10 mouse cellular contexts compared by ENCODE assay signal in the genomic region with DNA sequence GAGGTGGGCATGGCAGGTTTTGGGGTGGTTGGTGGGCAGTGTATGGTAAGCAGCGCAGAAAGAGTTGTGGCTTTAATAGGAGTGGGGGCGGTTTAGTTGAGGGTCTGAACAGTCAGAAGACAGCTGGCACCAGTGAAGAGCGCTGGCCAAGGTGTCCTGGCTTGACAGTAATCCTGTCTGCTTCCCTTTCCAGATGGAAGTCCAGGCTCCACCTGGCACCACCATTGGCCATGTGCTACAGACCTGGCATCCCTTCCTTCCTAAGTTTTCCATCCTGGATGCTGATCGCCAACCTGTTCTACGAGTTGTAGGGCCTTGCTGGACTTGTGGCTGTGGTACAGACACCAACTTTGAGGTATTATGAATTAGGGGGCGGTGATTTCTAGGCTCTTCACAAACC. TPM values are rescaled to one million over a fixed set of nuclear protein-coding genes. Genes with fewer than 3 reads are reported as not detected.
DNase-seq lines count a peak whose midpoint lies in the region; ATAC-seq lines count a peak whose summit lies in the region.
"Had no signal": no experiment of that assay in that cellular context is flagged by ENCODE, and none has a peak within 500 bp of the region (broad histone marks: within the 10 kb centered on the region; RNA-seq: fewer than 3 reads in every experiment).

No protein-coding gene starts in this region.

- peak overlapping the region; percentile 76 for H3K4me2 ChIP-seq in liver, embryonic 11.5 days
- H3K4me2 ChIP-seq in embryonic facial prominence, embryonic 12.5 days (replicated peaks), result peak overlapping the region; percentile 86
- H3K4me2 ChIP-seq in neural tube, embryonic 14.5 days (ENCODE audit: low read depth, low read length), result peak overlapping the region; percentile 95

- no peaks in the 10 kb centered on the region for H3K9me3 ChIP-seq in liver, embryonic 11.5 days (ENCODE audit: control insufficient read depth, low read length)
- H3K9me3 ChIP-seq in embryonic facial prominence, embryonic 12.5 days, result no peaks in the 10 kb centered on the region
- H3K9me3 ChIP-seq in limb, embryonic 10.5 days (replicated peaks), result no peaks in the 10 kb centered on the region
- H3K9me3 ChIP-seq in neural tube, embryonic 14.5 days (ENCODE audit: control insufficient read depth, low read length), result no peaks in the 10 kb centered on the region

- H3K4me3 ChIP-seq in liver, embryonic 11.5 days (ENCODE audit: low read depth, low read length), result peak overlapping the region; percentile 74; the same call in 1 of the 2 replicates
- H3K4me3 ChIP-seq in embryonic facial prominence, embryonic 12.5 days, result peak overlapping the region; percentile 70
- peak overlapping the region; percentile 78 for H3K4me3 ChIP-seq in limb, embryonic 10.5 days
- peak overlapping the region; percentile 78; the same call in 1 of the 2 replicates for H3K4me3 ChIP-seq in neural tube, embryonic 14.5 days (ENCODE audit: low read depth, low read length)

- H3K4me1 ChIP-seq in liver, embryonic 11.5 days (replicated peaks; ENCODE audit: control insufficient read depth, insufficient read depth, low read length), result peaks cover 43% of the 10 kb centered on the region
- H3K4me1 ChIP-seq in embryonic facial prominence, embryonic 12.5 days, result peaks cover 23% of the 10 kb centered on the region
- peaks cover 43% of the 10 kb centered on the region for H3K4me1 ChIP-seq in limb, embryonic 10.5 days
- H3K4me1 ChIP-seq in neural tube, embryonic 14.5 days (ENCODE audit: control insufficient read depth, insufficient read depth, low read length), result peaks cover 21% of the 10 kb centered on the region

- no peak overlapping the region for H3K9ac ChIP-seq in liver, embryonic 11.5 days (ENCODE audit: low read depth, low read length)
- peak overlapping the region; percentile 83; the same call in 1 of the 2 replicates for H3K9ac ChIP-seq in embryonic facial prominence, embryonic 12.5 days
- H3K9ac ChIP-seq in neural tube, embryonic 14.5 days (replicated peaks; ENCODE audit: low read depth, low read length), result no peak overlapping the region

- 95% methylated on average over 6 of the region's 6 CpGs for WGBS in liver, embryonic 11.5 days
- WGBS in embryonic facial prominence, embryonic 12.5 days, result 97% methylated on average over 6 of the region's 6 CpGs
- WGBS in limb, embryonic 10.5 days, result 98% methylated on average over 6 of the region's 6 CpGs
- 95% methylated on average over 6 of the region's 6 CpGs for WGBS in neural tube, embryonic 14.5 days

- H3K27me3 ChIP-seq in liver, embryonic 11.5 days (replicated peaks; ENCODE audit: control insufficient read depth, insufficient read depth, low read length), result no peaks in the 10 kb centered on the region
- H3K27me3 ChIP-seq in embryonic facial prominence, embryonic 12.5 days, result no peaks in the 10 kb centered on the region
- H3K27me3 ChIP-seq in limb, embryonic 10.5 days (ENCODE audit: low read depth, poor library complexity, severe bottlenecking), result no peaks in the 10 kb centered on the region
- no peaks in the 10 kb centered on the region for H3K27me3 ChIP-seq in neural tube, embryonic 14.5 days (ENCODE audit: control insufficient read depth, insufficient read depth, low read length)

- H3K36me3 ChIP-seq in liver, embryonic 11.5 days (ENCODE audit: control insufficient read depth, insufficient read depth, low read length), result peaks cover 24% of the 10 kb centered on the region
- peaks cover 49% of the 10 kb centered on the region for H3K36me3 ChIP-seq in embryonic facial prominence, embryonic 12.5 days
- H3K36me3 ChIP-seq in limb, embryonic 10.5 days, result peaks cover 55% of the 10 kb centered on the region
- H3K36me3 ChIP-seq in neural tube, embryonic 14.5 days (ENCODE audit: control insufficient read depth, insufficient read depth, low read length), result peaks cover 9% of the 10 kb centered on the region; the same call in 1 of the 2 replicates

- H3K27ac ChIP-seq in liver, embryonic 11.5 days (ENCODE audit: low read depth, low read length), result no peak overlapping the region
- H3K27ac ChIP-seq in embryonic facial prominence, embryonic 12.5 days, result peak overlapping the region; percentile 96; the same call in 1 of the 2 replicates
- peak overlapping the region; percentile 97; the same call in 1 of the 2 replicates for H3K27ac ChIP-seq in limb, embryonic 10.5 days
- H3K27ac ChIP-seq in neural tube, embryonic 14.5 days (ENCODE audit: low read depth, low read length), result no peak overlapping the region

- no peak for ATAC-seq in liver, embryonic 11.5 days (replicated peaks; ENCODE audit: low FRiP score)
- no peak for ATAC-seq in embryonic facial prominence, embryonic 12.5 days (ENCODE audit: insufficient number of reproducible peaks, insufficient read depth, low FRiP score, low TSS enrichment)
- ATAC-seq in neural tube, embryonic 14.5 days (ENCODE audit: low read depth), result no peak

- DNase-seq in liver, embryonic 11.5 days (ENCODE audit: low spot score), result no peak
- DNase-seq in liver, result no peak
- no peak for DNase-seq in limb, embryonic 10.5 days (ENCODE audit: low spot score)
- DNase-seq in thymus, postnatal 4 days, result no peak
- no peak for DNase-seq in frontal cortex, adult 2 months (ENCODE audit: extremely low spot score in 1 of 2, low spot score in 1 of 2)
- DNase-seq in kidney, adult 11 months, result no peak
- DNase-seq: kidney, postnatal 14 days; thymus, adult 18-20 months had no signal

RNA-seq across cellular contexts. Expression of a gene that starts 1.8 kb away (rescaled TPM):
- polyA plus RNA-seq in liver, embryonic 11.5 days (2014; fragmentation: Nextera tagmentation; extraction: Ambion mirVana), result 63.5 and 70.1 TPM in 2 replicates
- 122 and 127 TPM in 2 replicates for polyA plus RNA-seq in embryonic facial prominence, embryonic 12.5 days (2016; fragmentation: Nextera tagmentation; extraction: Ambion mirVana)
- 96.7 and 117 TPM in 2 replicates for polyA plus RNA-seq in limb, embryonic 10.5 days (2016; fragmentation: Nextera tagmentation; extraction: Ambion mirVana)
- polyA plus RNA-seq in neural tube, embryonic 14.5 days (2014; fragmentation: Nextera tagmentation; extraction: Ambion mirVana), result 36.3 and 51.8 TPM in 2 replicates
- polyA plus RNA-seq in frontal cortex, adult 2 months (2012; rRNA removed), result 33.6 and 37.6 TPM in 2 replicates

RNA-seq across cellular contexts. Expression of a gene that starts 9.7 kb away (rescaled TPM):
- polyA plus RNA-seq in liver, embryonic 11.5 days (2014; fragmentation: Nextera tagmentation; extraction: Ambion mirVana), result 336 and 370 TPM in 2 replicates
- 351 and 399 TPM in 2 replicates for polyA plus RNA-seq in embryonic facial prominence, embryonic 12.5 days (2016; fragmentation: Nextera tagmentation; extraction: Ambion mirVana)
- polyA plus RNA-seq in limb, embryonic 10.5 days (2016; fragmentation: Nextera tagmentation; extraction: Ambion mirVana), result 269 and 280 TPM in 2 replicates
- polyA plus RNA-seq in neural tube, embryonic 14.5 days (2014; fragmentation: Nextera tagmentation; extraction: Ambion mirVana), result 306 and 377 TPM in 2 replicates
- 183 and 212 TPM in 2 replicates for polyA plus RNA-seq in frontal cortex, adult 2 months (2012; rRNA removed)

RNA-seq across cellular contexts. Expression of a gene that starts 10.4 kb away (rescaled TPM):
- 2.8 and 3.4 TPM in 2 replicates for polyA plus RNA-seq in liver, embryonic 11.5 days (2014; fragmentation: Nextera tagmentation; extraction: Ambion mirVana)
- polyA plus RNA-seq in embryonic facial prominence, embryonic 12.5 days (2016; fragmentation: Nextera tagmentation; extraction: Ambion mirVana), result 13.0 and 13.1 TPM in 2 replicates
- 2.2 and 3.5 TPM in 2 replicates for polyA plus RNA-seq in limb, embryonic 10.5 days (2016; fragmentation: Nextera tagmentation; extraction: Ambion mirVana)
- polyA plus RNA-seq in neural tube, embryonic 14.5 days (2014; fragmentation: Nextera tagmentation; extraction: Ambion mirVana), result 24.2 and 31.3 TPM in 2 replicates
- 116 and 125 TPM in 2 replicates for polyA plus RNA-seq in frontal cortex, adult 2 months (2012; rRNA removed)

RNA-seq across cellular contexts. Expression of a gene that starts 10.5 kb away (rescaled TPM):
- polyA plus RNA-seq in liver, embryonic 11.5 days (2014; fragmentation: Nextera tagmentation; extraction: Ambion mirVana), result 0.57 and 0.62 TPM in 2 replicates
- polyA plus RNA-seq in embryonic facial prominence, embryonic 12.5 days (2016; fragmentation: Nextera tagmentation; extraction: Ambion mirVana), result 2.4 and 2.5 TPM in 2 replicates
- polyA plus RNA-seq in limb, embryonic 10.5 days (2016; fragmentation: Nextera tagmentation; extraction: Ambion mirVana), result 1.1 TPM in 2 replicates
- 0.28 TPM in 1 of 2 replicates, not detected in the other for polyA plus RNA-seq in neural tube, embryonic 14.5 days (2014; fragmentation: Nextera tagmentation; extraction: Ambion mirVana)
- 0.14 and 0.17 TPM in 2 replicates for polyA plus RNA-seq in frontal cortex, adult 2 months (2012; rRNA removed)

RNA-seq across cellular contexts. Expression of a gene that starts 26.0 kb away (rescaled TPM):
- polyA plus RNA-seq in liver, embryonic 11.5 days (2014; fragmentation: Nextera tagmentation; extraction: Ambion mirVana), result not detected in 2 replicates
- polyA plus RNA-seq in embryonic facial prominence, embryonic 12.5 days (2016; fragmentation: Nextera tagmentation; extraction: Ambion mirVana), result 0.29 and 0.58 TPM in 2 replicates
- polyA plus RNA-seq in limb, embryonic 10.5 days (2016; fragmentation: Nextera tagmentation; extraction: Ambion mirVana), result not detected in 2 replicates
- 0.35 and 0.40 TPM in 2 replicates for polyA plus RNA-seq in neural tube, embryonic 14.5 days (2014; fragmentation: Nextera tagmentation; extraction: Ambion mirVana)
- polyA plus RNA-seq in frontal cortex, adult 2 months (2012; rRNA removed), result 0.42 and 0.58 TPM in 2 replicates

Comparison
In these comparisons a context has a peak if more than half of its experiments do, and no peak if none do; other contexts are left out.
1. H3K27ac ChIP-seq: peak in embryonic facial prominence, embryonic 12.5 days (single experiment) and limb, embryonic 10.5 days (single experiment); none in liver, embryonic 11.5 days (single experiment) and neural tube, embryonic 14.5 days (single experiment).
2. Peak in every context shown above with its lines, with median percentiles within 50 percentile points of each other: H3K4me2 ChIP-seq and H3K4me3 ChIP-seq.